Mouse (Mus musculus) limb, embryonic 11.5 days (tissue): ENCODE results near the gene Atp2a3. TPM values are rescaled to one million over a fixed set of nuclear protein-coding genes. Genes with fewer than 3 reads are reported as not detected.

Experiments used
- ATAC-seq: fragments of 200-750 bp; cut with Nextera tagmentation; 2 replicates; pipeline ENCODE4 v1.8.0; 2017; ENCODE audit warnings: low read depth; ENCODE audit not compliant: insufficient number of reproducible peaks, low FRiP score, low TSS enrichment
- DNase-seq: peaks from one replicate; pipeline ENCODE4 v3.0.0-alpha.2; 2015; ENCODE audit warnings: low spot score
- H3K27ac ChIP-seq: fragments of 300-500 bp; sonication (generic); replicated peaks from 2 replicates; pipeline ENCODE4 v1.5.1; 2014; ENCODE audit warnings: low read depth, mild to moderate bottlenecking, low read length
- H3K27me3 ChIP-seq: fragments of 300-500 bp; sonication (generic); 2 replicates; pipeline ENCODE4 v1.6.1; 2014; ENCODE audit warnings: mild to moderate bottlenecking, low read length, mixed read lengths; ENCODE audit not compliant: control insufficient read depth, insufficient read depth
- H3K36me3 ChIP-seq: fragments of 300-500 bp; sonication (generic); 2 replicates; pipeline ENCODE4 v1.6.1; 2014; ENCODE audit warnings: mild to moderate bottlenecking, low read length, moderate library complexity, mixed read lengths; ENCODE audit not compliant: control insufficient read depth, insufficient read depth
- H3K4me1 ChIP-seq: fragments of 300-500 bp; sonication (generic); 2 replicates; pipeline ENCODE4 v1.6.1; 2014; ENCODE audit warnings: low read length, mixed read lengths; ENCODE audit not compliant: control insufficient read depth, insufficient read depth
- H3K4me2 ChIP-seq: fragments of 300-500 bp; sonication (generic); 2 replicates; pipeline ENCODE4 v1.6.1; 2014; ENCODE audit warnings: low read depth, mild to moderate bottlenecking, moderate library complexity; ENCODE audit not compliant: severe bottlenecking
- H3K4me3 ChIP-seq: fragments of 300-500 bp; sonication (generic); 2 replicates; pipeline ENCODE4 v1.5.1; 2014; ENCODE audit warnings: low read depth, low read length
- H3K9ac ChIP-seq: fragments of 300-500 bp; sonication (generic); 2 replicates; pipeline ENCODE4 v1.6.1; 2014; ENCODE audit warnings: mild to moderate bottlenecking, low read length
- H3K9me3 ChIP-seq: fragments of 300-500 bp; sonication (generic); 2 replicates; pipeline ENCODE4 v1.6.1; 2016; ENCODE audit warnings: low read length; ENCODE audit not compliant: control insufficient read depth
- WGBS: fragments of 180-500 bp; shearing (Covaris S2); extraction: QIAGEN DNeasy Blood & Tissue Kit; methylation state at CpG from one replicate; pipeline ENCODE4 v1.1.7; 2014; 5-methylcytosine and 5-hydroxymethylcytosine counted together
- polyA plus RNA-seq: library from polyadenylated mRNA; unstranded; fragments of >200 nt; fragmentation: Nextera tagmentation; extraction: Ambion mirVana; gene quantifications from 2 replicates; pipeline ENCODE4 v1.2.1, GENCODE M21; 2014

Atp2a3 gene
- polyA plus RNA-seq, 1 experiment from 2014 or later, result 0.97 TPM

- H3K4me1 ChIP-seq, result peaks cover 4% of the 10 kb centered on the region; the same call in 1 of the 2 replicates
- H3K27ac ChIP-seq, result no peak overlapping the region
- no peaks in the 10 kb centered on the region for H3K9me3 ChIP-seq
- peaks cover 43% of the 10 kb centered on the region for H3K27me3 ChIP-seq
- H3K36me3 ChIP-seq, result no peaks in the 10 kb centered on the region
- WGBS, result 2% methylated on average over 15 of the region's 15 CpGs
- no peak for ATAC-seq
- H3K4me2 ChIP-seq, result peak overlapping the region; percentile 44; the same call in 1 of the 2 replicates
- H3K4me3 ChIP-seq, result peak overlapping the region; percentile 22
- no peak overlapping the region for H3K9ac ChIP-seq
- DNase-seq, result peak; percentile 35
These were observed 272 bp upstream of the Atp2a3 start for GRCm38 (mm10) chr11:72960723-72961071.

- no peak overlapping the region for H3K4me2 ChIP-seq
- WGBS, result 62% methylated on average over 2 of the region's 2 CpGs
- DNase-seq (no peak), ATAC-seq (no peak)
- peaks cover 43% of the 10 kb centered on the region for H3K27me3 ChIP-seq
- no peak overlapping the region for H3K9ac ChIP-seq
- no peak overlapping the region for H3K4me3 ChIP-seq
- H3K27ac ChIP-seq, result no peak overlapping the region
- no peaks in the 10 kb centered on the region for H3K9me3 ChIP-seq
- no peaks in the 10 kb centered on the region for H3K36me3 ChIP-seq
- peaks cover 4% of the 10 kb centered on the region; the same call in 1 of the 2 replicates for H3K4me1 ChIP-seq
These were observed 1.4 kb downstream of the Atp2a3 start for GRCm38 (mm10) chr11:72962378-72962777.

- DNase-seq, result no peak
- WGBS, result 45% methylated on average over 7 of the region's 7 CpGs
- Histone ChIP-seq H3K27ac (no peak overlapping the region), H3K27me3 (peaks cover 43% of the 10 kb centered on the region), H3K4me2 (no peak overlapping the region), H3K4me3 (no peak overlapping the region), H3K9me3 (no peaks in the 10 kb centered on the region), H3K9ac (no peak overlapping the region), H3K36me3 (no peaks in the 10 kb centered on the region), H3K4me1 (peaks cover 4% of the 10 kb centered on the region; the same call in 1 of the 2 replicates)
- ATAC-seq, result no peak
These were observed 2.3 kb downstream of the Atp2a3 start for GRCm38 (mm10) chr11:72963058-72963788.

DNA sequence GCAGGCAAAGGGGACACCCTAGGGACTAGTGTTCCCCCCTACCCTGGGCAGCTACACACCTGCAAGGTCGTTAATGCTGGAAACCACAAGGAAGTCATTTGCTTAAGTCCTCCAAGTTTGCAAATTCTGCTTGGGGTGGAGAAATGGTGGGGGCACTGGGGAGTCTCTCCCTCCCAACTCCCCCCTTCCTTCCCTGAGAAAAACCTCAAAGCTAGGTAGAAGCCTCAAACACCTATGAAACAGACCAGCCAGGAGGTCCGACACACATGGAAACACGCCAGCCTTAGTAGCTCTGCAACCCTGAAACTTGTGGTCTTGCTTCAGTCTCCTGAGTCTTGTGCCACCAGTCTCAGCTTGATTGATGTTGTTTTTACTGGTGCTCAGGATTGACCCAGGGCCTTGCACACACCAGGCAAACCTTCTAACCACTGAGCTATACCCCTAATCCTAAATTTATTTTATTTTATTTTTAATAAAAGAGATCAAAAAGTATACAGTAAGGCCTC, 2.9 kb downstream of the Atp2a3 start:
- WGBS, result 54% methylated on average over 3 of the region's 3 CpGs
- H3K9me3 ChIP-seq, result no peaks in the 10 kb centered on the region
- H3K4me1 ChIP-seq, result peaks cover 4% of the 10 kb centered on the region; the same call in 1 of the 2 replicates
- DNase-seq (no peak), ATAC-seq (no peak)
- no peak overlapping the region for H3K27ac ChIP-seq
- no peak overlapping the region for H3K4me3 ChIP-seq
- H3K9ac ChIP-seq, result no peak overlapping the region
- no peak overlapping the region for H3K4me2 ChIP-seq
- peaks cover 43% of the 10 kb centered on the region for H3K27me3 ChIP-seq
- no peaks in the 10 kb centered on the region for H3K36me3 ChIP-seq

- Histone ChIP-seq H3K36me3 (no peaks in the 10 kb centered on the region), H3K9me3 (no peaks in the 10 kb centered on the region), H3K4me2 (no peak overlapping the region), H3K4me1 (no peaks in the 10 kb centered on the region), H3K27ac (no peak overlapping the region), H3K4me3 (no peak overlapping the region), H3K9ac (no peak overlapping the region), H3K27me3 (no peaks in the 10 kb centered on the region)
- no peak for ATAC-seq
- WGBS, result 85% methylated on average over 13 of the region's 13 CpGs
- DNase-seq, result no peak
These were observed 14.1 kb downstream of the Atp2a3 start for GRCm38 (mm10) chr11:72974995-72975503.

- Histone ChIP-seq H3K4me2 (no peak overlapping the region), H3K4me3 (no peak overlapping the region), H3K4me1 (no peaks in the 10 kb centered on the region), H3K27me3 (no peaks in the 10 kb centered on the region), H3K27ac (no peak overlapping the region), H3K36me3 (no peaks in the 10 kb centered on the region), H3K9ac (no peak overlapping the region), H3K9me3 (no peaks in the 10 kb centered on the region)
- DNase-seq, result no peak
- WGBS, result 84% methylated on average over 9 of the region's 9 CpGs
- no peak for ATAC-seq
These were observed 21.5 kb downstream of the Atp2a3 start for GRCm38 (mm10) chr11:72982516-72982915.

DNA sequence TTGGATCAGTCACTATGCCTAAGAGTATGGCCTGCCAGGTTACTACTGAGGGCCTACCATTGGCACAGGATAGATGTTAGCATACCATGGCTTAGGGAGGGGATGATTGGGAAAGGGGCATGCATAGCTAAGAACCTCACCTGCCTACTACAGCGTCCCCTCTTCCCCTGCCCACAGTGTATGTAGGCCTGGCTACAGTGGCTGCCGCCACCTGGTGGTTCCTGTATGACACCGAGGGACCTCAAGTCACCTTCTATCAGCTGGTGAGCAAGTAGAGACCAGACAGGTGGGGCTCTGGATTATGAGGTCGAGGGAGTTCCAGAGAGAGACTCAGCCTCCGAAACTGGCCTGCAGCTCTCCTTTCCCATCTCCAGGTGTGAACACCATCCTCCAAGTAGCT, 22.3 kb downstream of the Atp2a3 start:
- DNase-seq (no peak), ATAC-seq (no peak)
- H3K4me3 ChIP-seq, result no peak overlapping the region
- no peaks in the 10 kb centered on the region for H3K9me3 ChIP-seq
- no peak overlapping the region for H3K4me2 ChIP-seq
- no peaks in the 10 kb centered on the region for H3K4me1 ChIP-seq
- H3K36me3 ChIP-seq, result no peaks in the 10 kb centered on the region
- H3K9ac ChIP-seq, result no peak overlapping the region
- 46% methylated on average over 5 of the region's 5 CpGs for WGBS
- no peaks in the 10 kb centered on the region for H3K27me3 ChIP-seq
- H3K27ac ChIP-seq, result no peak overlapping the region

DNA sequence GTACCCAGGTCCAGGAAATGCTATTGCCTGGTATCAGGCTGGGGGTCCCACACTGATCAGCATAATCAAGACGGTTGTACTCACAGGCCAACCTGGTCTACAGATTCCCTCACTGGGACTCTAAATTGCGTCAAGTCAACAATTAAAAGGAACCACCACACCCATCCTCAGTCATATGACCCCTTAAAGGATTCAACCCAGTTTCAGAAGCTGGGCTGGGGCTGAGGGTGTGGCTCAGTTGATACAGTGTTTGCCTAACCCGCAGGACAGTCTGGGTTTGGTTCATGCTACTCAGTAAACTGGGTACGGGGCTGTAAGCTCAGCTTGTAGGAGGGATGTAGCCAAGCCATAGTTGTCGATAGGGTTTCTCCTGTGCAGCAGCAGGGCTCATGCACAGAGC, 25.8 kb downstream of the Atp2a3 start:
- H3K36me3 ChIP-seq, result no peaks in the 10 kb centered on the region
- no peak overlapping the region for H3K9ac ChIP-seq
- H3K4me3 ChIP-seq, result no peak overlapping the region
- H3K27me3 ChIP-seq, result no peaks in the 10 kb centered on the region
- no peak for DNase-seq
- no peaks in the 10 kb centered on the region for H3K9me3 ChIP-seq
- H3K4me2 ChIP-seq, result no peak overlapping the region
- ATAC-seq, result no peak
- 80% methylated on average over 5 of the region's 5 CpGs for WGBS
- H3K27ac ChIP-seq, result no peak overlapping the region
- no peaks in the 10 kb centered on the region; the same call in 1 of the 2 replicates for H3K4me1 ChIP-seq
